ENCODE assay signal across 7 mouse cellular contexts in genomic region chr15:98728366-98728765, GRCm38 (mm10). TPM values are rescaled to one million over a fixed set of nuclear protein-coding genes. Genes with fewer than 3 reads are reported as not detected.
DNase-seq lines count a peak whose midpoint lies in the region; ATAC-seq and TF ChIP-seq lines count a peak whose summit lies in the region.

No protein-coding gene starts in this region.

- no peak for TF ChIP-seq EP300 in stomach, postnatal 0 days (optimal IDR thresholded peaks at IDR 0.05)

- peak overlapping the region; percentile 95 for H3K4me3 ChIP-seq in megakaryocyte, embryonic 14.5 days (replicated peaks)
- no peak overlapping the region for H3K4me3 ChIP-seq in hindbrain, embryonic 12.5 days
- H3K4me3 ChIP-seq in limb, embryonic 12.5 days (replicated peaks), result peak overlapping the region; percentile 57
- peak overlapping the region; percentile 59; the same call in 1 of the 2 replicates for H3K4me3 ChIP-seq in stomach, postnatal 0 days (ENCODE audit: low read depth, low read length)

- H3K9ac ChIP-seq in hindbrain, embryonic 12.5 days, result no peak overlapping the region; the same call in 1 of the 2 replicates
- peak overlapping the region; percentile 65; the same call in 1 of the 2 replicates for H3K9ac ChIP-seq in limb, embryonic 12.5 days (replicated peaks)
- H3K9ac ChIP-seq in stomach, postnatal 0 days (ENCODE audit: low read length), result no peak overlapping the region

- no peaks in the 10 kb centered on the region for H3K9me3 ChIP-seq in megakaryocyte, embryonic 14.5 days
- no peaks in the 10 kb centered on the region for H3K9me3 ChIP-seq in hindbrain, embryonic 12.5 days (replicated peaks)
- H3K9me3 ChIP-seq in limb, embryonic 12.5 days, result no peaks in the 10 kb centered on the region
- no peaks in the 10 kb centered on the region for H3K9me3 ChIP-seq in stomach, postnatal 0 days (ENCODE audit: control insufficient read depth, low read length)

- no peak for DNase-seq in stomach, postnatal 0 days (ENCODE audit: low spot score)
- no peak for DNase-seq in ovary, postnatal 36 days (ENCODE audit: low spot score)
- DNase-seq in gastrocnemius, postnatal 36 days, result no peak

- no peak overlapping the region for H3K27ac ChIP-seq in hindbrain, embryonic 12.5 days
- H3K27ac ChIP-seq in limb, embryonic 12.5 days, result no peak overlapping the region
- no peak overlapping the region for H3K27ac ChIP-seq in stomach, postnatal 0 days (replicated peaks)

- WGBS in hindbrain, embryonic 12.5 days, result 42% methylated on average over 9 of the region's 9 CpGs
- WGBS in limb, embryonic 12.5 days, result 40% methylated on average over 9 of the region's 9 CpGs
- WGBS in stomach, postnatal 0 days, result 33% methylated on average over 9 of the region's 9 CpGs

- TF ChIP-seq CTCF in stomach, postnatal 0 days (IDR thresholded peaks at IDR 0.05; ENCODE audit: low read depth), result no peak

- peaks cover 45% of the 10 kb centered on the region for H3K27me3 ChIP-seq in megakaryocyte, embryonic 14.5 days (replicated peaks)
- peaks cover 32% of the 10 kb centered on the region for H3K27me3 ChIP-seq in hindbrain, embryonic 12.5 days
- peaks cover 7% of the 10 kb centered on the region for H3K27me3 ChIP-seq in limb, embryonic 12.5 days
- H3K27me3 ChIP-seq in stomach, postnatal 0 days (ENCODE audit: control insufficient read depth, insufficient read depth, low read length), result no peaks in the 10 kb centered on the region

- peaks cover 60% of the 10 kb centered on the region for H3K4me1 ChIP-seq in megakaryocyte, embryonic 14.5 days
- H3K4me1 ChIP-seq in hindbrain, embryonic 12.5 days, result peaks cover 27% of the 10 kb centered on the region
- H3K4me1 ChIP-seq in limb, embryonic 12.5 days (replicated peaks), result peaks cover 35% of the 10 kb centered on the region
- H3K4me1 ChIP-seq in stomach, postnatal 0 days (replicated peaks; ENCODE audit: control insufficient read depth, insufficient read depth), result peaks cover 3% of the 10 kb centered on the region; the same call in 1 of the 2 replicates

- peak overlapping the region; percentile 86 for H3K4me2 ChIP-seq in hindbrain, embryonic 12.5 days (replicated peaks)
- peak overlapping the region; percentile 96 for H3K4me2 ChIP-seq in limb, embryonic 12.5 days
- H3K4me2 ChIP-seq in stomach, postnatal 0 days (replicated peaks; ENCODE audit: low read depth), result peak overlapping the region; percentile 98

- no peak for ATAC-seq in megakaryocyte, adult 5-6 weeks (ENCODE audit: poor library complexity, severe bottlenecking)
- no peak for ATAC-seq in hindbrain, embryonic 12.5 days (ENCODE audit: low FRiP score)
- no peak for ATAC-seq in limb, embryonic 12.5 days (ENCODE audit: insufficient number of reproducible peaks, insufficient read depth, low FRiP score, low TSS enrichment, low read depth)
- no peak for ATAC-seq in stomach, postnatal 0 days (ENCODE audit: low FRiP score, low TSS enrichment)

- intact Hi-C loops in gastrocnemius, postnatal 36 days (cut with DNase I), result no loop called here

- peaks cover 3% of the 10 kb centered on the region for H3K36me3 ChIP-seq in megakaryocyte, embryonic 14.5 days (replicated peaks; ENCODE audit: low read length)
- H3K36me3 ChIP-seq in hindbrain, embryonic 12.5 days, result no peaks in the 10 kb centered on the region
- no peaks in the 10 kb centered on the region for H3K36me3 ChIP-seq in limb, embryonic 12.5 days
- H3K36me3 ChIP-seq in stomach, postnatal 0 days (ENCODE audit: control insufficient read depth, insufficient read depth, low read length), result no peaks in the 10 kb centered on the region

RNA-seq across cellular contexts. Expression of gene Fkbp11, which starts 0.4 kb away (rescaled TPM):
- polyA plus RNA-seq in megakaryocyte, embryonic 14.5 days (2012; ENCODE audit: insufficient read depth, low replicate concordance), result 9.6 and 18.2 TPM in 2 replicates
- total RNA-seq in megakaryocyte, adult 5-6 weeks (2015), result 0.40 TPM in 1 of 2 replicates, not detected in the other
- total RNA-seq in megakaryocyte, adult 5-6 weeks (2017), result 0.33 and 1.4 TPM in 2 replicates
- polyA plus RNA-seq in hindbrain, embryonic 12.5 days (2016; fragmentation: Nextera tagmentation; extraction: Ambion mirVana), result 14.3 and 15.1 TPM in 2 replicates
- polyA plus RNA-seq in limb, embryonic 12.5 days (2016; fragmentation: Nextera tagmentation; extraction: Ambion mirVana), result 25.4 and 28.0 TPM in 2 replicates
- 117 and 127 TPM in 2 replicates for polyA plus RNA-seq in stomach, postnatal 0 days (2015; fragmentation: Nextera tagmentation; extraction: Ambion mirVana)
- 1 to 10 TPM; 1.4 to 1.7 TPM for total RNA-seq in gastrocnemius, postnatal 36 days (2021)

RNA-seq across cellular contexts. Expression of gene Ccdc65, which starts 20.4 kb away (rescaled TPM):
- not detected in 2 replicates for polyA plus RNA-seq in megakaryocyte, embryonic 14.5 days (2012; ENCODE audit: insufficient read depth, low replicate concordance)
- total RNA-seq in megakaryocyte, adult 5-6 weeks (2015), result not detected in 2 replicates
- total RNA-seq in megakaryocyte, adult 5-6 weeks (2017), result not detected in 2 replicates
- polyA plus RNA-seq in hindbrain, embryonic 12.5 days (2016; fragmentation: Nextera tagmentation; extraction: Ambion mirVana), result 3.1 and 3.5 TPM in 2 replicates
- polyA plus RNA-seq in limb, embryonic 12.5 days (2016; fragmentation: Nextera tagmentation; extraction: Ambion mirVana), result 0.50 and 0.70 TPM in 2 replicates
- polyA plus RNA-seq in stomach, postnatal 0 days (2015; fragmentation: Nextera tagmentation; extraction: Ambion mirVana), result 0.70 and 0.76 TPM in 2 replicates
- not detected for total RNA-seq in gastrocnemius, postnatal 36 days (2021)

RNA-seq across cellular contexts. Expression of gene Arf3, which starts 34.6 kb away (rescaled TPM):
- polyA plus RNA-seq in megakaryocyte, embryonic 14.5 days (2012; ENCODE audit: insufficient read depth, low replicate concordance), result 7.0 and 17.8 TPM in 2 replicates
- 28.3 and 35.9 TPM in 2 replicates for total RNA-seq in megakaryocyte, adult 5-6 weeks (2015)
- total RNA-seq in megakaryocyte, adult 5-6 weeks (2017), result 33.8 and 37.8 TPM in 2 replicates
- polyA plus RNA-seq in hindbrain, embryonic 12.5 days (2016; fragmentation: Nextera tagmentation; extraction: Ambion mirVana), result 65.1 and 65.2 TPM in 2 replicates
- 46.5 and 54.1 TPM in 2 replicates for polyA plus RNA-seq in limb, embryonic 12.5 days (2016; fragmentation: Nextera tagmentation; extraction: Ambion mirVana)
- 29.5 and 33.1 TPM in 2 replicates for polyA plus RNA-seq in stomach, postnatal 0 days (2015; fragmentation: Nextera tagmentation; extraction: Ambion mirVana)
- total RNA-seq in gastrocnemius, postnatal 36 days (2021), result 1 to 10 TPM; 7.4 to 8.2 TPM

RNA-seq across cellular contexts. Expression of gene Wnt10b, which starts 49.6 kb away (rescaled TPM):
- not detected in 2 replicates for polyA plus RNA-seq in megakaryocyte, embryonic 14.5 days (2012; ENCODE audit: insufficient read depth, low replicate concordance)
- 0.04 and 0.34 TPM in 2 replicates for total RNA-seq in megakaryocyte, adult 5-6 weeks (2015)
- not detected in 2 replicates for total RNA-seq in megakaryocyte, adult 5-6 weeks (2017)
- 0.59 and 0.91 TPM in 2 replicates for polyA plus RNA-seq in hindbrain, embryonic 12.5 days (2016; fragmentation: Nextera tagmentation; extraction: Ambion mirVana)
- polyA plus RNA-seq in limb, embryonic 12.5 days (2016; fragmentation: Nextera tagmentation; extraction: Ambion mirVana), result 1.5 and 1.7 TPM in 2 replicates
- polyA plus RNA-seq in stomach, postnatal 0 days (2015; fragmentation: Nextera tagmentation; extraction: Ambion mirVana), result 0.11 TPM in 1 of 2 replicates, not detected in the other
- total RNA-seq in gastrocnemius, postnatal 36 days (2021), result under 1 TPM; 0.69 to 0.87 TPM

RNA-seq across cellular contexts. Expression of gene Rnd1, which starts 51.1 kb away (rescaled TPM):
- 1.2 TPM in 1 of 2 replicates, not detected in the other for polyA plus RNA-seq in megakaryocyte, embryonic 14.5 days (2012; ENCODE audit: insufficient read depth, low replicate concordance)
- 0.73 and 1.6 TPM in 2 replicates for total RNA-seq in megakaryocyte, adult 5-6 weeks (2015)
- 2.9 and 4.3 TPM in 2 replicates for total RNA-seq in megakaryocyte, adult 5-6 weeks (2017)
- 6.4 and 6.5 TPM in 2 replicates for polyA plus RNA-seq in hindbrain, embryonic 12.5 days (2016; fragmentation: Nextera tagmentation; extraction: Ambion mirVana)
- polyA plus RNA-seq in limb, embryonic 12.5 days (2016; fragmentation: Nextera tagmentation; extraction: Ambion mirVana), result 0.24 and 0.54 TPM in 2 replicates
- polyA plus RNA-seq in stomach, postnatal 0 days (2015; fragmentation: Nextera tagmentation; extraction: Ambion mirVana), result 0.35 and 0.46 TPM in 2 replicates
- total RNA-seq in gastrocnemius, postnatal 36 days (2021), result 1 to 10 TPM in 1 of 2 experiments, under 1 TPM in 1; 0.81 to 1.5 TPM
